Mouse (Mus musculus) myocyte (in vitro differentiated cells): ENCODE results near the gene BC052040. TPM values are rescaled to one million over a fixed set of nuclear protein-coding genes. Genes with fewer than 3 reads are reported as not detected.

Source experiments
- H3K27me3 ChIP-seq: one replicate; pipeline ENCODE4 v1.6.1; 2011; ENCODE audit not compliant: control insufficient read depth, insufficient read depth, insufficient read length
- H3K36me3 ChIP-seq: one replicate; pipeline ENCODE4 v1.6.1; 2011; ENCODE audit not compliant: control insufficient read depth, insufficient read depth
- H3K4me2 ChIP-seq: one replicate; pipeline ENCODE4 v1.6.1; 2011; ENCODE audit warnings: low read depth, control low read depth
- H3K4me3 ChIP-seq: one replicate; pipeline ENCODE4 v1.5.1; 2011; ENCODE audit warnings: mild to moderate bottlenecking, control low read depth, moderate library complexity
- H3K79me2 ChIP-seq: one replicate; pipeline ENCODE4 v1.6.1; 2011; ENCODE audit not compliant: control insufficient read depth, insufficient read depth
- H3ac ChIP-seq: one replicate; pipeline ENCODE4 v1.6.1; 2011; ENCODE audit not compliant: control insufficient read depth, insufficient read length
- CEBPB ChIP-seq: IDR thresholded peaks from 2 replicates; pipeline ENCODE4 v1.6.1; 2011; ENCODE audit warnings: mild to moderate bottlenecking, moderate library complexity; ENCODE audit not compliant: poor library complexity, insufficient read depth, severe bottlenecking
- E2F4 ChIP-seq: IDR thresholded peaks from one replicate; pipeline ENCODE4 v1.6.1; 2011; ENCODE audit warnings: mild to moderate bottlenecking, control low read depth, moderate library complexity; ENCODE audit not compliant: insufficient read depth
- MAX ChIP-seq: IDR thresholded peaks from one replicate; pipeline ENCODE4 v1.6.1; 2011; ENCODE audit warnings: low read depth, mild to moderate bottlenecking, control low read depth
- MYOD1 ChIP-seq, 3 experiments: IDR thresholded peaks; one replicate each; pipeline ENCODE4 v1.6.1; 2011; ENCODE audit warnings: control low read depth in 2 of 3, low read depth in 2 of 3, mild to moderate bottlenecking in 2 of 3, moderate library complexity in 1 of 3; ENCODE audit not compliant: insufficient read length in 2 of 3, control insufficient read depth in 1 of 3
- MYOG ChIP-seq, 3 experiments: IDR thresholded peaks; one replicate each; pipeline ENCODE4 v1.6.1; 2011; ENCODE audit warnings: control low read depth in 2 of 3, low read depth in 2 of 3, mild to moderate bottlenecking in 2 of 3; ENCODE audit not compliant: insufficient read length in 2 of 3, control insufficient read depth in 1 of 3, insufficient read depth in 1 of 3
- POLR2A ChIP-seq: IDR thresholded peaks from one replicate; pipeline ENCODE4 v1.6.1; 2011; ENCODE audit warnings: low read depth, mild to moderate bottlenecking, control low read depth, moderate library complexity; ENCODE audit not compliant: insufficient read length
- POLR2AphosphoS2 ChIP-seq: IDR thresholded peaks from one replicate; pipeline ENCODE4 v1.6.1; 2011; ENCODE audit warnings: low read depth, control low read depth; ENCODE audit not compliant: insufficient read length
- REST ChIP-seq: IDR thresholded peaks from one replicate; pipeline ENCODE4 v1.6.1; 2011; ENCODE audit warnings: mild to moderate bottlenecking, control low read depth, moderate library complexity; ENCODE audit not compliant: insufficient read depth, insufficient read length
- SRF ChIP-seq: IDR thresholded peaks from one replicate; pipeline ENCODE4 v1.6.1; 2011; ENCODE audit warnings: low read depth; ENCODE audit not compliant: control insufficient read depth, insufficient read length
- TCF12 ChIP-seq: IDR thresholded peaks from one replicate; pipeline ENCODE4 v1.6.1; 2011; ENCODE audit warnings: mild to moderate bottlenecking, control low read depth; ENCODE audit not compliant: poor library complexity, insufficient read depth, severe bottlenecking
- TCF3 ChIP-seq: IDR thresholded peaks from one replicate; pipeline ENCODE4 v1.6.1; 2011; ENCODE audit warnings: low read depth, control low read depth; ENCODE audit not compliant: insufficient read length
- USF1 ChIP-seq: IDR thresholded peaks from one replicate; pipeline ENCODE4 v1.6.1; 2011; ENCODE audit warnings: low read depth, mild to moderate bottlenecking, control low read depth, moderate library complexity
- polyA plus RNA-seq: library from polyadenylated mRNA; unstranded; fragments of >200 nt; fragmentation: generic; extraction: Trizol; gene quantifications from one replicate; pipeline ENCODE4 v1.2.1, GENCODE M21; 2012; ENCODE audit warnings: missing spikeins

The BC052040 gene
- polyA plus RNA-seq, 1 experiment, result 4.9 TPM

- Histone ChIP-seq H3K36me3 (no peaks in the 10 kb centered on the region), H3K27me3 (no peaks in the 10 kb centered on the region), H3K79me2 (peaks cover 6% of the 10 kb centered on the region), H3K4me2 (peak overlapping the region; percentile 77), H3ac (no peak overlapping the region), H3K4me3 (peak overlapping the region; percentile 82)
- TF ChIP-seq MYOD1 (IDR thresholded peaks at IDR 0.05; ENCODE audit: control insufficient read depth in 1 of 3, insufficient read length in 2 of 3, low read depth in 2 of 3), result no peak
- TF ChIP-seq REST, result no peak
- no peak for TF ChIP-seq MAX
- no peak for TF ChIP-seq E2F4
- no peak for TF ChIP-seq MYOG (IDR thresholded peaks at IDR 0.05; ENCODE audit: control insufficient read depth in 1 of 3, insufficient read depth in 1 of 3, insufficient read length in 2 of 3, low read depth in 2 of 3)
- no peak for TF ChIP-seq POLR2AphosphoS2
- no peak for TF ChIP-seq TCF12
- TF ChIP-seq SRF, result no peak
- TF ChIP-seq USF1, result no peak
- TF ChIP-seq POLR2A, result no peak
- no peak for TF ChIP-seq CEBPB
- no peak for TF ChIP-seq TCF3
These were observed 583 bp downstream of the BC052040 start for GRCm38 (mm10) chr2:115581989-115582608.

DNA sequence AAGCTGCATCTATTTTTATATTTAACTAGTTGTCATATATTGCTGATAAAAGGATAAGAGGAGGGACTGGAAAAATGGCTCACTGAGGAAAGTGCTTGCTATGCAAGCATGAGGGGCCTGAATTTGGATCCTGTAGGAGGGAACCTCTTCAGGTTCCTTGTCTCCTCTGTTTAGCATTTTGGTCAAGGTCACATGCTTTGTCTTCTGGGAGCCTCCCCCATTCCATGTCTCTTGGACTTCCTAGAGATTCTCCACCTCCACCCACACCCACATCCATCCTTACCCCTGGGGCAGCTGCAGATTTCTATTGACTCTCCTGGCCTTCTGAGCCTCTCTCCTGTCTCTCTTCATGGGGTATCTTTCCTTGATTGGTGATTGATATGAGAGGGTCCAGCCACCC is 2.3 kb downstream of the BC052040 start:
- Histone ChIP-seq H3K79me2 (peaks cover 6% of the 10 kb centered on the region), H3K36me3 (no peaks in the 10 kb centered on the region), H3K4me2 (no peak overlapping the region), H3K4me3 (no peak overlapping the region), H3K27me3 (no peaks in the 10 kb centered on the region), H3ac (no peak overlapping the region)
- no peak for TF ChIP-seq MYOG (IDR thresholded peaks at IDR 0.05; ENCODE audit: control insufficient read depth in 1 of 3, insufficient read depth in 1 of 3, insufficient read length in 2 of 3, low read depth in 2 of 3)
- TF ChIP-seq SRF, result no peak
- TF ChIP-seq TCF12, result no peak
- no peak for TF ChIP-seq POLR2A
- no peak for TF ChIP-seq POLR2AphosphoS2
- TF ChIP-seq MYOD1 (IDR thresholded peaks at IDR 0.05; ENCODE audit: control insufficient read depth in 1 of 3, insufficient read length in 2 of 3, low read depth in 2 of 3), result no peak
- no peak for TF ChIP-seq CEBPB
- no peak for TF ChIP-seq USF1
- no peak for TF ChIP-seq TCF3
- TF ChIP-seq MAX, result no peak
- no peak for TF ChIP-seq E2F4
- no peak for TF ChIP-seq REST

DNA sequence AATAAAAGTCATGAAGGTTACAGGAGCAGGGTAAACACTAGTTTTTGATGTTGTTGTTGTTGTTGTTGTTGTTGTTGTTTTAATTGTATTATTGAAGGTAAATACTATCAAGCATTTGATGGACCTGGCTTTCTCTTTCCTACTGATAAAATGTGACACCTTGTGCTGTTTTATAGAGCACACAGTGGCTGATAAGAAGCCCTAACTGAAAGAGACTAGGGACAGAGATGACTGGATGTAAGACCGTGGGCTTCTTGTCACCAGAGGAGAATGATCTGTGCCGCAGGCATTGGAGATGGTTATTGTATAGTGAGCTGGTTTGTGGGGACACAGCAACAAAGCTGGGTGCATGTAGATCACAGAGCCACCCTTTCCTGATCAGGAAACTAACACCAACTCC is 9.1 kb downstream of the BC052040 start:
- H3K36me3 ChIP-seq, result no peaks in the 10 kb centered on the region
- no peak overlapping the region for H3K4me2 ChIP-seq
- H3K4me3 ChIP-seq, result no peak overlapping the region
- peaks cover 15% of the 10 kb centered on the region for H3K79me2 ChIP-seq
- TF ChIP-seq MAX, result no peak
- no peak for TF ChIP-seq REST
- TF ChIP-seq TCF12, result no peak
- TF ChIP-seq CEBPB, result no peak
- no peak for TF ChIP-seq MYOD1 (IDR thresholded peaks at IDR 0.05; ENCODE audit: control insufficient read depth in 1 of 3, insufficient read length in 2 of 3, low read depth in 2 of 3)
- no peak for TF ChIP-seq TCF3
- TF ChIP-seq POLR2AphosphoS2, result no peak
- no peak for TF ChIP-seq POLR2A
- no peak overlapping the region for H3ac ChIP-seq
- no peaks in the 10 kb centered on the region for H3K27me3 ChIP-seq

GRCm38 (mm10) chr2:115592651-115593119 is 11.2 kb downstream of the BC052040 start:
- Histone ChIP-seq H3K4me3 (no peak overlapping the region), H3K27me3 (no peaks in the 10 kb centered on the region), H3K36me3 (no peaks in the 10 kb centered on the region), H3K4me2 (peak overlapping the region; percentile 22), H3K79me2 (peaks cover 15% of the 10 kb centered on the region), H3ac (no peak overlapping the region)
- TF ChIP-seq CEBPB (no peak), E2F4 (no peak), MAX (no peak), USF1 (no peak), TCF12 (peak; percentile 59), SRF (no peak), POLR2A (no peak), REST (no peak), MYOD1 (IDR thresholded peaks at IDR 0.05; ENCODE audit: control insufficient read depth in 1 of 3, insufficient read length in 2 of 3, low read depth in 2 of 3) (peak; percentile 62 to 96 (median 95)), TCF3 (peak; percentile 88), POLR2AphosphoS2 (no peak), MYOG (IDR thresholded peaks at IDR 0.05; ENCODE audit: control insufficient read depth in 1 of 3, insufficient read depth in 1 of 3, insufficient read length in 2 of 3, low read depth in 2 of 3) (peak; percentile 88 to 98 (median 95))

GRCm38 (mm10) chr2:115597017-115597416 is 15.5 kb downstream of the BC052040 start:
- no peak overlapping the region for H3ac ChIP-seq
- no peaks in the 10 kb centered on the region for H3K27me3 ChIP-seq
- H3K4me3 ChIP-seq, result no peak overlapping the region
- H3K36me3 ChIP-seq, result no peaks in the 10 kb centered on the region
- no peak for TF ChIP-seq TCF3
- no peak for TF ChIP-seq CEBPB
- TF ChIP-seq POLR2AphosphoS2, result no peak
- no peak for TF ChIP-seq MYOD1 (IDR thresholded peaks at IDR 0.05; ENCODE audit: control insufficient read depth in 1 of 3, insufficient read length in 2 of 3, low read depth in 2 of 3)
- no peak for TF ChIP-seq USF1
- no peak for TF ChIP-seq POLR2A
- no peak for TF ChIP-seq SRF
- TF ChIP-seq E2F4, result no peak
- no peak for TF ChIP-seq TCF12
- no peak for TF ChIP-seq MYOG (IDR thresholded peaks at IDR 0.05; ENCODE audit: control insufficient read depth in 1 of 3, insufficient read depth in 1 of 3, insufficient read length in 2 of 3, low read depth in 2 of 3)
- TF ChIP-seq MAX, result no peak
- no peak for TF ChIP-seq REST
- H3K79me2 ChIP-seq, result peaks cover 7% of the 10 kb centered on the region
- H3K4me2 ChIP-seq, result no peak overlapping the region
